Mouse (Mus musculus) ovary, postnatal 36 days (tissue): ENCODE measurements around the gene Tenm3.

ENCODE experiments used
- DNase-seq: peaks from one replicate; pipeline ENCODE4 v3.0.0; 2022; ENCODE audit warnings: low spot score, mixed read lengths

Gene Tenm3

GRCm38 (mm10) chr8:48514230-48514629, 329.5 kb downstream of the Tenm3 start:
- no peak for DNase-seq

- no peak for DNase-seq
These were observed 329.9 kb downstream of the Tenm3 start for GRCm38 (mm10) chr8:48513801-48514200.

GRCm38 (mm10) chr8:48511546-48511945, 332.2 kb downstream of the Tenm3 start:
- no peak for DNase-seq

- no peak for DNase-seq
These were observed 332.6 kb downstream of the Tenm3 start for GRCm38 (mm10) chr8:48511137-48511536.

- DNase-seq: no peak
These were observed 334.8 kb downstream of the Tenm3 start for GRCm38 (mm10) chr8:48508641-48509599.

GRCm38 (mm10) chr8:48507719-48508501, 335.8 kb downstream of the Tenm3 start:
- DNase-seq: no peak

- DNase-seq: no peak
These were observed 351.3 kb downstream of the Tenm3 start for GRCm38 (mm10) chr8:48492491-48492890.

GRCm38 (mm10) chr8:48490635-48491165, 353.1 kb downstream of the Tenm3 start:
- no peak for DNase-seq

- no peak for DNase-seq
These were observed 353.7 kb downstream of the Tenm3 start for GRCm38 (mm10) chr8:48489936-48490634.

GRCm38 (mm10) chr8:48489417-48489816, 354.3 kb downstream of the Tenm3 start:
- DNase-seq: no peak

GRCm38 (mm10) chr8:48488809-48489208, 354.9 kb downstream of the Tenm3 start:
- DNase-seq: no peak

GRCm38 (mm10) chr8:48484143-48484542, 359.6 kb downstream of the Tenm3 start:
- no peak for DNase-seq

GRCm38 (mm10) chr8:48481709-48482671, 361.8 kb downstream of the Tenm3 start:
- no peak for DNase-seq

GRCm38 (mm10) chr8:48477371-48477935, 366.3 kb downstream of the Tenm3 start:
- no peak for DNase-seq

- DNase-seq: no peak
These were observed 366.9 kb downstream of the Tenm3 start for GRCm38 (mm10) chr8:48476896-48477295.

- DNase-seq: no peak
These were observed 376.1 kb downstream of the Tenm3 start for GRCm38 (mm10) chr8:48467633-48468032.

- DNase-seq: no peak
These were observed 385.4 kb downstream of the Tenm3 start for GRCm38 (mm10) chr8:48458373-48458772.

GRCm38 (mm10) chr8:48456328-48457124, 387.2 kb downstream of the Tenm3 start:
- DNase-seq: no peak

GRCm38 (mm10) chr8:48451247-48451635, 392.5 kb downstream of the Tenm3 start:
- DNase-seq: no peak
